Mouse (Mus musculus) testis, adult 2 months (tissue): ENCODE measurements at regions not wholly inside any gene's neighbourhood (a gene's known extent, or its start where the extent isn't known, plus 50 kb on each side); places are given as distances from the start of the nearest gene placed in this dataset.

Experiments used
- CTCF ChIP-seq: fragments of 200-500 bp; IDR thresholded peaks from 2 replicates; pipeline ENCODE4 v1.5.1; 2012; ENCODE audit warnings: low read depth, mild to moderate bottlenecking, inconsistent platforms, low read length, moderate library complexity; ENCODE audit not compliant: control insufficient read depth, insufficient read depth, insufficient replicate concordance
- POLR2A ChIP-seq: fragments of 200-500 bp; IDR thresholded peaks from 2 replicates; pipeline ENCODE4 v1.6.1; 2012; ENCODE audit warnings: low read depth, mild to moderate bottlenecking, inconsistent platforms, low read length, moderate library complexity; ENCODE audit not compliant: control insufficient read depth

DNA sequence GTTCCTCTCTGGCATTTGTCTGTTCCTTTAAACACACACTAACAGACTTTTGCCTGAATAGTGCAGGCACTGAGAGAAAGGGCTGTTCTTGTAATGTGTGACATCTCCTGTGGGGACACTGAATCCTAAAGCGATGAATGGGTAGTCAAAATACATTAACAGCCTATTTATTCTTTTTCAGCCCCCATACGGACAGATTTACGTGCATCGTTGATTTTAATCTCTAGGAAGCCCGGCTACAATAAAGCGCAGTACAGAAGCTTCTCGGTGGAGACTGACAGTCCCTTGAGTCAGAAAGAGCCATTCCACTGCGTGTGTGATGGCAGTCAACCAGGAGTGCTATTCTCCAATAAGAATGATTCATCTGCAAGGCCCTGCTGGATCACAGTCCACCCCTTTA lies 598.2 kb downstream of the Trib2 start:
- no peak for TF ChIP-seq CTCF
- TF ChIP-seq POLR2A, result no peak
